Mouse (Mus musculus) gastrocnemius, postnatal 4 days (tissue): Measurements from ENCODE around the gene Cxcr6. TPM values are rescaled to one million over a fixed set of nuclear protein-coding genes. Genes with fewer than 3 reads are reported as not detected.

Experiments
- DNase-seq, 2 experiments: peaks; one replicate each; pipeline ENCODE4 v3.0.0; 2021 to 2022; ENCODE audit warnings: low spot score in 2 of 2, mixed read lengths in 2 of 2
- total RNA-seq, 2 experiments: library from RNA; stranded (reverse); gene quantifications; 2 replicates each; pipeline ENCODE4 v1.2.3; 2021

The Cxcr6 gene
- total RNA-seq, 2 experiments from 2014 or later = not detected

DNA sequence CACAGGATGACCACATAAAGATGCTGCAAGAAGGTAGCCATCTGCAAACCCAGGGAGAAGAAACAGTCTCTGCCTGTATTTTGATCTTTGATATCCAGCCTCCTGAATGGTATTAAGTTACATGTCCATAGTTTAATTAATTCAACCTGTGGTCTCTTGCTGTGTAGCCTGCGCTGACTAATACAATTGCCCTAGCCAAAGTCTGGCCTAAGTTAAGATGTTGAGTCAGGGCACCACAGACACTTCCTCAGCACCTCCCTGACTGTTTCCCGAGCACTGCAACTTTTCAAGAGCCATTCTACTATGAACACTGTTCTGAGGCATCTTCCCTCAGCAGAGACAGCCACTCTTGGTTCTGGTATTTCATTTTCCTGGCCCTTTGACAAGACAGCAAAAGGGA is 12.3 kb downstream of the Cxcr6 start:
- DNase-seq = no peak

DNA sequence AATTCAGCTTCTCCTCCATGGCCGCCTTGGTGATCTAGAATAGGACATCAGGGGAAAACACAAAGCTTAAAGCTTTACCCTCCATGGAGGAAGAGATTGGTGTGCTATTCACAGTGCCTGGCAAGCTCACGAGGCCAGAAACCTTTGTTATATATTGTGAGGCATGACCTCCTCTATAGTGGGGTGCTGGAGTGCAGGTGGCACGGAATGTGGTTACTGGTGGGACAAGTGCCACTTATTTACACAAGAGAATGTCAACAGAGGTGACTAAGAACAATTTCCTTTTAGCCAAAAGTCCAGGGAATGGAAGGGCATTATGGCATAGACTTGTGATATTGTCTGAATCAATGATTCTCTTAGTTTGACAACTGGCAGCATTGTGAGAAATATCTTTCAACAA is 20.4 kb downstream of the Cxcr6 start:
- DNase-seq = no peak

DNA sequence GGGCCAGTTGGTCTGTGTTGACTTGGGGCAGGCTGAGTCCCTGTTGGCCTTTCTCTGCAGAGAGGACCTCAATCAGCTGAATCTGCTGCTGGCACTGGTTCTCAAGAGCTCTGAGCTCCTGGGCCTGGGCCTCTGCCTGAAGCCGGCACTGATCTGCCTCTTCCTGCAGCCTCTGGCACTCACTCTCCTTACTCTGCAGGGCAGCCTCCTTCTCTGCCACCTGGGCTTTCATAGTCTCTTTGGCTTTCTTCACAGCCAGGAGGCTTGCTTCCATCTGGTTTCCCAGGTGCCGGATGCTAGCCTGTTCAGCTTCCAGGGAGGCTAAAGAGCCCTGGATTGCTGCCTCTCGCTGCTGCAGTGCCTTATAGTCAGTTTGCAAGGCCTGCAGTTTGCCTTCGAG is 22.6 kb downstream of the Cxcr6 start:
- DNase-seq = peak in 1 of 2 experiments; percentile 21

DNA sequence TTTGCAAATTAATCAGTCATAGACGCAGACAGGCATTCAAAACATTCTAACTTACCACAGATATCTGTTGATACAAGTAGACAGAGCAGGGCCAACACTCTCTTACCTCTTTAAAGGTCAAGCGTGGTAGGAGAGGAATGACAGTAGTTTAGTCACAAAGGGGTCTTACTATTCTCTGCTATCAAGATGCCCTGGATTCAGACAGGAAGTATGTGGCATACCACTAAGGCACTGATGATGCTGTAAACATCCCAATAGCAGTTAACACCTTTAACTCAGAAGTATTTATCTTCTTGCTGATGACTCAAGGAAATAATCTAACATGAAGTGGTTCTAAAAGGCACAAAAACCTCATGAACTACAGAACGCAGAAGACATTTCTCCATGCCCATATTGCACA is 29.6 kb downstream of the Cxcr6 start:
- no peak for DNase-seq

DNA sequence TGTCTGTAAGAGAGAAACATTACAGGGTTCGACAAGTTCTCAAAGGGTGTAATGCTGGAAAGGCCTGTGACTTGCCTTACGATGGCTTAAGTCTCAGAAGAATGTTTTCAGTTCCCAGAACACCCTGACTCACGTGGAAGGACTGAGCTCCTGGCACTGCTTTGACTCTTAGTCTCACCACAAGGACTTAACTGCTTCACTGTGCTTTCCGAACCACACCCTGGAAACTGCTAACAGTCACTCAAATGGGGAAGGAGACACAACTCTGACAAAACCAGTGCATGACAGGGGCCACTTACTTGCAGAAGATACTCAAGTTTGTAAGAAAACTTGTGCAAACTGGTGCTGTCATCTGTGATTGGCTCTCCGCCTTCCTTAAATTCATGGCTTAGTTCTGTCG is 34.0 kb downstream of the Cxcr6 start:
- no peak for DNase-seq

DNA sequence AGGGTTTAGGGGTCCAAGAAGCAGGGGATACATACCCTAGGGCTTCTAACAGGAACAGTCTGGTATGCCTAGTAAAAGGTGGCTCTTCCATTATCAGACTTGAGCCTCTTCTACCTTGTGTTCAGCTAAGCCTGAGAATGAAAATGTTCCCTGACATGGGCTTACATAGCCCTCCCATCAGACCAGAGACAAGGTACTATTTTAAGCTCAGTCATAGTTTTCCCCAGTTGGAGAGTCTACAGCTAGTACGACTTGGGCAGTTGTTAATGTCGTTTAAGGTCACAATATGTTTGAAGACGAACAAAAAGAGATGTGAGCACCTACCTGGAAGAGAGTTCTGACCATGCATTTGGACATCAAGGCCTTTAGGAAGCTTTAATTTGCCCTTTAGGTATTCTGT is 38.2 kb downstream of the Cxcr6 start:
- no peak for DNase-seq

DNA sequence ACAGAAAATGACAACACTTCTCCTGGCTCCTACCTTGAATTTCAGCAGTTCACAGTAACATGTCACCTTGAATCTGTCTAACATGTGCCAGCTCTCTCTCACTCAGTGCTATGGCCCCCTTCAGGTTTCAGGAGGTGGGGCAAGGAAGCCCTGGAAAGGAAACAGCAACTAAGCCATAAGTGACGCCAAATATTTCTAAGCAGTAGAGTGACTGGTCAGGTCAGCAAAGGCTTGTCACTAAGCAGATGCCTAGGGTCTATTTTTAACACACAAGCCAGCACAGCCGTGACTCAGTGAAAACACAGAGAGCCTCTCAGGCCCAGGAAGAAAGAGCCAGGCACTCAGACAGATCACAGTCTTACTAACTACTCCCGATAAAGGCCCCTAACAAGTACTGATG is 38.8 kb downstream of the Cxcr6 start:
- DNase-seq = no peak

DNA sequence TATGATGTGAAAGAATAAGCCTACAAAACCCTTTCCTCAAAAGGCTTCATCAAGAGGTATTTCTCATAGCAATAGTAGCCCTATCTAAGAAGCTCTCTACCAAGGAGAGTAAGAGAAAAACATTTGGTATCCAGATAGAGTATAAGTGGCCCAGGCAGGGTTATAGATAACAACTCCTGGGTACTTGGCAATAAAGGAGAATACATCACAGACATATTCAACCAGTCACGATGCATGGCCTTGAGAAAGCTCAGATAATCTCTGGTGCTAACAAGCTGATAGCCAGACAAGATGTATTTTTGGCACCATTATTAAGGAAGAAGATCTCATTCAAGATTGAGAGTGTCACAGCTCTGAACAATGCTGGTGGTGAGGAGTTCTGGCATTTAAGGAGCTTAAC is 40.2 kb downstream of the Cxcr6 start:
- DNase-seq = no peak

DNA sequence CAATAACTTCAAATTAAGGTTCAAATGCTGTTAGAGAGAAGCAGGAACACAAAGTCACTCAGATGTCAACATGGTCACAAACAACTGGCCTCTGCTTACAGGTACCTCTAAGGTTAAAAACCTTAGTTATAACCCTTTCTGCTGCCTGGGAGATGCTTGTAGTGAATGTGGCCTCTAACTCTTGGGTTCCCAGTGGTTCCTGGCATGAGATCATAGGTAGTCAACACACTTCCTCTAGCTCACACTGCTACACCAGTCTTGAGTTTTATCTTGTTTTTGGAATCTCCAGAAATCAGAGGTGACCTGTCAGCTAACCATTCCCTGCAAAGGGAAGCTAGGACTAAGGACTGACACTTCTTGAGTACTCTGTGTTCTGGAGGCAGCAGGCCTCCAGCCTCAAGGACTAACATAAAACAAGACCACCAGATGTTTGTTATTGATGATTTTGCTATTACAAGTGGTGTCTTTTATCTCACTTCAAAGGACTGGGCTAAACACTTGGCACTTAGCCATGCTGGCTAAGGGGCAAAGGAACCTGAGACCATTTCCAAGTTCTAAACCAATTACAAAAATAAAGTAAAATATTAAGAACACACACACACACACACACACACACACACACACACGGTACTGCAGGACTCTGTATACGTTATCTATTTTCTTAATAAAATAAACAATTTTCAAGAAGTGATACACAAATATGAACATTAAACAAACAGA is 43.9 kb downstream of the Cxcr6 start:
- no peak for DNase-seq

DNA sequence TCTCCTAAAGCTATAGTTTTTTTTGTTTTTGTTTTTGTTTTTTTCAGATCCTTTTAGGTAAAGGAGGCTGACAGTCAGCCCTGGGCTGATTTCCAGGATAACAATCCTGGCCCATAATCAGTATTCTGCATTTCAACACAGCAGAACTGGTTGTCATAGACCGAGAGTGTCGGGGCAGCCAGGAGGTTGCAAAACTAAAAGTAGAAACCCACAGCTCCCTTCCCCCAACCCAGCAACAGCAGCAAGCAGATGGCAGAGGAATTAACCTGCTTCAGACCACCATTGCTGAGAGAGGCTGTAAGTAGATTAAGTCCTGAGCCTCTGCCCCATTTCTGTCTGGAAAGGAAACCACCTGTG is 44.4 kb downstream of the Cxcr6 start:
- DNase-seq = peak in 1 of 2 experiments; percentile 15

DNA sequence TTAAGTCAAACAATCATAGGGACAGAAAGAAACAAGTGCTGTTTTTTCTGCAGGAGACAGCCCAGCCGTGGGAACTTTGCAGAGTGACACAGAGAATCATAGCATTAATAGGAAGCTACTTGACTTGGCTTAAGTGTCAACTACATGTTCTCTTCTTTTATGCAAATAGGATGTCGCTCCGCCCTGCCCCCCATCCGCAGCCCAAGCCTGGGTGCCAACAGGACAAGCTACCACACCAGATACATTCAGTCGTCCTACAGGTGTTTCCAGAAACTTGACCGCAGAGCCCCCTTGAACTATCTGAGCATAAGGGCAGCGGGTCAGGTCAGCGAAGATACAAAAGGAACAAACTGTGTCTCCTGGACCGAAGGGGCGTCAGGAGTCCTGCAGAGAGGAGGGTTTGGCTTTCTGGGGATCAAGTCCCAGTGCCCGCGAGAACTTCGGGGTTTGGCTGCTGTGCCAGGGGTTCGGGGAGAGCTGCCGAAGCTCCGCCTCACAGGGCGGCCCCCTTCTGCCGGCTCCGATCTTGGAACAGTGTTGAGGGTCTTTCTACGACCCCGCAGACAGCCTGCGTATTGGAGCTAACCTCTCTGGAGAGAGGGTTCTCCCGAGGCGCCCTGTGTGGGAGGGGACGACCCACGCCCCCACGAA is 44.9 kb downstream of the Cxcr6 start:
- peak in 1 of 2 experiments; percentile 61 for DNase-seq

DNA sequence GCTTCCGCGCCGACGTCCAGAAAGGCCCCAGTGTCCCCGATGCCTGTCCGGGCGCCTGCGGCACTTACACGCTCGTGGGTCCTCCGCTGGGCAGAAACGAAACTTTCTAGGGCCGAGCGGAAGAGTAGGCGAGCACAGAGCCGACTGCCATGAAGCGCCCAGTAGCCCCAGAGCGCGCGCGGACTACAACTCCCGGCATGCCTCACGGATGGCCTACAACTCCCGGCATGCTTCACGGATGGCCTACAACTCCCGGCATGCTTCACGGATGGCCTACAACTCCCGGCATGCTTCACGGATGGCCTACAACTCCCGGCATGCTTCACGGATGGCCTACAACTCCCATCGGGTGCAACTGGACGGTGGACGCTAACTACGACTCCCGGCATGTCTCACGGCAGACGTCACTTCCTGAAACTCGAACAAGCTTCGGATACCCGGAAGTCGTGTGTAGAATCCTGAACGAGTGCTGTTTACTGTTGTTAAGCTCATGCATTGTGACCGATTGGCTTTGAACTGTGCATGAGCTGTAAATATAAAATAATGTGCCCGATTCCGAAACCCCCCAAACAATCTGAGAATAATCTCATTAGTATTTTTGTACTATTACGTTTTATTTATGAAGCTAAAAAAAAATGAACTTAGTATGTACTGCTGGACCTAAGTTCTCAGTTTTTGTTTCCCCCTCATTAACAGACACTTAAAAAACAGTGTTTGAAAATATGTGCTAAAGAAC is 45.6 kb downstream of the Cxcr6 start, which contains the start of gene Fyco1:
TSS of gene Fyco1 (minus strand) at position 187 of the 736 bp plus-strand sequence.
- peak; percentile 86 to 89 for DNase-seq

DNA sequence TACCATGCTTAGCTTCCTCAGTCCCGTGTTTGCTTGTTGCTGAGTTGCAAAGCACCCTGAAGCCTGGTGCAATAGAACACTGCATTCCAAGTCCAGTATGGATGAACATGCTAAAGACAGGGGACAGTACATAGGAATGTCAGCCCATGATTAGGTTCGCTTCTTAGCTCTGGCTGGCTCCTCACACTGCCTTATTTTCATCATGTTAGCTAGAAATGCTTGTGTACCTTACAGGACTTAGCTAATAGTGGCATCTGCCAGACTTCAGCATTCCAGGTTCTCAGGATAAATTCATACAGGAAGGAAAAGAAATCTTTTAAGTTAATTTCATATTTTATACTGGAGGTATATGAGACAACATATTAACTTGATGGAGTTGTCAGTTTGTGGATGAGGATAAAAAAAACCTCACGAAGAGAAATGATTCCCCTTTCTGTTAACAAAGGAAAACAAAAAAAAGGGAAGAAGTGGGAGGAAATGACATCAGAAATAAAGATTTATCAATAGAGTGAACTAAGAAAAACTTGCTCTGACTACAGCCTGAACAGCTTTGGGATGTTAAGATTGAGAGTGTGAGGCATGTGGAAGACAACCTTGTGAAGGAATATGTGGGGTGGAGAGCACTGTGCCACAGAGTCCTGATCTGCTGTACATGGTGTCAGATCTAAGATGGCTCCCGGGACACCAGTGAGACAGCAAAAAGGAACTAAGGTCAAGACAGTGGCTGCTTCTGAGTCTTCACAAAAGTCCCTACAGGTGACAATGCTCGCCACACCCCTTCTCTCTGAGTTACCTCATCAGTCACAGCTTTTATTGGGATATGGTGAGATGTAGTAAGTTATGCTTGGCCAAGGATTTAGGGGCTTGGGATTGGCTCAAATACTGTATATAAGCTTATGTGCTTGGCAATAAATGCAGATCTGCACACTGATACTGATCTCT is 46.4 kb downstream of the Cxcr6 start:
- DNase-seq = no peak

DNA sequence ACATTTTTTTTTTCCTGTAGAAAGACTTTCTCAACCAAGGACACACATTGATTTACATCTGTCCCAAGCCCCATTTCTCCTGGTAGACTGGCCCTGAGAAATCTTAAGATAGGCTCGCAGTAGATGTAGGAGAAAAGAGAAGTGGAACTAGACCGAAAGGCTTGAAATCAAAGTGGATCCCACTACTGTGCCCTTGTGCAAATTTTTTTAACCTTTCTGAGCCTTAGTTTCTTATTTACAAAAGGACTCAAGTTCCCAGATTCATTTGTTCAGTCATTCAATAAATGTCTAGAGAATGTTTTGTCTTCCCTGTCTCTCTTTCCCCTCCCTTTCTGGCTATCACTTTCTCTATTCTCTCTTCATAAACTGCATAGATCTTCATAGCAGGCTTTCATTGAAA is 50.6 kb downstream of the Cxcr6 start:
- no peak for DNase-seq

Other genes starting within 250 kb of the Cxcr6 start
- not detected for gene Slc6a20b, start 173.9 kb upstream of the Cxcr6 start, total RNA-seq
- under 1 TPM in 1 of 2 experiments, not detected in 1; 0.20 TPM for gene Ccr9, start 128.0 kb upstream of the Cxcr6 start, total RNA-seq
- gene Slc6a20a, start 127.6 kb upstream of the Cxcr6 start, total RNA-seq = not detected
- gene Lztfl1, start 88.8 kb upstream of the Cxcr6 start, total RNA-seq = 10 to 100 TPM; 35.3 to 41.7 TPM
- gene Fyco1, start 45.4 kb downstream of the Cxcr6 start, total RNA-seq = 100 to 1,000 TPM; 130 to 141 TPM
- gene Xcr1, start 55.6 kb downstream of the Cxcr6 start, total RNA-seq = not detected
- 1 to 10 TPM; 3.7 to 4.2 TPM for gene Ccr1, start 162.2 kb downstream of the Cxcr6 start, total RNA-seq
- gene Ccr1l1, start 171.9 kb downstream of the Cxcr6 start, total RNA-seq = not detected
- gene Ccr3, start 215.5 kb downstream of the Cxcr6 start, total RNA-seq = not detected